Mouse (Mus musculus): ENCODE data around the gene Ahnak2. TPM values are rescaled to one million over a fixed set of nuclear protein-coding genes. Genes with fewer than 3 reads are reported as not detected.

The Ahnak2 gene
- total RNA-seq, 2 experiments from 2014 or later, result 5.3 to 5.5 TPM

Small RNA genes lying within 50 kb of the gene (microRNA-seq; reads per million reads assigned to microRNA genes)
- 3.0 reads per million in 2 experiments for gene Mir6940

Other genes with a start within 250 kb of the Ahnak2 start
- 100 to 1,000 TPM; 108 to 155 TPM for gene Inf2, start 213.9 kb downstream of the Ahnak2 start, total RNA-seq (2021)
- gene Adssl1, start 182.6 kb downstream of the Ahnak2 start, total RNA-seq (2021), result 10 to 100 TPM; 16.4 to 18.2 TPM
- gene Siva1, start 158.0 kb downstream of the Ahnak2 start, total RNA-seq (2021), result 10 to 100 TPM; 17.4 to 18.8 TPM
- gene Akt1, start 127.8 kb downstream of the Ahnak2 start, total RNA-seq (2021), result 100 to 1,000 TPM; 138 to 140 TPM
- 1 to 10 TPM in 1 of 2 experiments, under 1 TPM in 1; 0.76 to 1.3 TPM for gene Zbtb42, start 123.8 kb downstream of the Ahnak2 start, total RNA-seq (2021)
- 100 to 1,000 TPM; 246 TPM for gene Cep170b, start 82.2 kb downstream of the Ahnak2 start, total RNA-seq (2021)
- 10 to 100 TPM in 1 of 2 experiments, 1 to 10 TPM in 1; 9.3 to 10.7 TPM for gene Pld4, start 42.0 kb downstream of the Ahnak2 start, total RNA-seq (2021)
- gene Clba1, start 6.3 kb upstream of the Ahnak2 start, total RNA-seq (2021), result 10 to 100 TPM; 17.1 to 17.7 TPM
- gene Cdca4, start 26.8 kb upstream of the Ahnak2 start, total RNA-seq (2021), result 10 to 100 TPM in 1 of 2 experiments, 1 to 10 TPM in 1; 9.5 to 10.6 TPM
- gene Gpr132, start 65.6 kb upstream of the Ahnak2 start, total RNA-seq (2021), result not detected
- gene Jag2, start 127.1 kb upstream of the Ahnak2 start, total RNA-seq (2021), result 10 to 100 TPM; 50.1 to 55.1 TPM
- gene Nudt14, start 139.5 kb upstream of the Ahnak2 start, total RNA-seq (2021), result 10 to 100 TPM; 10.8 to 11.5 TPM
- 10 to 100 TPM; 55.9 to 60.9 TPM for gene Btbd6, start 173.8 kb upstream of the Ahnak2 start, total RNA-seq (2021)
- gene Brf1, start 198.0 kb upstream of the Ahnak2 start, total RNA-seq (2021), result 10 to 100 TPM; 45.0 to 50.4 TPM
- gene Pacs2, start 211.9 kb upstream of the Ahnak2 start, total RNA-seq (2021), result 10 to 100 TPM; 63.3 to 79.9 TPM